1 mouse cellular context compared by ENCODE assay signal in the genomic region with DNA sequence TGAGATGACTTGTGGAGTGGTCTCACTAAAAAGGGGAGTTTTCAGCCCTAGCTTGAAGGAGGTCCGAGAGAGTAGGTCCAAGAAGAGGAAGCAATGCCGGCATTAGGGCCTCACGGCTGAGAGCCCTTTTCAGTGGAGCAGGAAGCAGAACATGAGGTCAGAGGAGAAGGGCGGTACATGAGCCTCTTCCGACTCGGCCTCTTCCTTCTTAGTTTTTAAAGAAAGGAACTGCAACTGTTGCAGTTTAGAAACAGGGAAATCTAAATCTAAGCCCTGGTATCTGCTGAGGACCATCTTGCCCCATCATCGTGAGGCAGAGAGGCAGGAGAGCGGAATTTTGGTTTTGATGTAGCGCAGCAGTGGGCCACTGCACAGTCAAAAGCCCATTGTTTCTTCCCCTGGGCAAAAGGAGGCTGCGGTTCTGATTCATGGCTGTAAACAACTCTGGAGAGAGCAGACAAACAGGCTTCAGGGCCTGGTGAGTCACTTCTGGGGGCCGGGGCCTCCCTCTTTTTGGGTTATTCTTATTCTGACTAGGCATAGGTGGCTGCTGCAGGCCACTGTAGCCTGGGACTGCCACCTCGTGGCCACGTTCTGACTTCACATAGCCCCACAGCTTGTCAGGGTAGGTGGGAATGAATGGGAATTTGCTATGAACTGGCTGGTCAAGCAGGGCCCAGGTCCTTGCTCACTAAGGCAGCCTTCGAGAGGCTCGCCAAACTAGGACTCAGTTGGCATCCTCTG.
A peak's percentile ranks its signal among the peaks of the same experiment; 100 is the strongest.
TF ChIP-seq lines count a peak whose summit lies in the region.

A gene (plus strand): TSS at position 191 of the 744 bp plus-strand sequence.

TF ChIP-seq in CH12.LX, 34 proteins besides CTCF, POLR2A, EP300 and RAD21:
- TF ChIP-seq MYC (IDR thresholded peaks at IDR 0.05; ENCODE audit: low read depth, low read length) = peak; percentile 84
- peak; percentile 56 for TF ChIP-seq MAX (IDR thresholded peaks at IDR 0.05; ENCODE audit: low read length)
- TF ChIP-seq TCF12 (IDR thresholded peaks at IDR 0.05; ENCODE audit: low read depth, low read length) = peak; percentile 27; the same call in 1 of the 2 replicates
- TF ChIP-seq JUND (conservative IDR thresholded peaks at IDR 0.05; ENCODE audit: low read depth, low read length) = peak; percentile 84
- TF ChIP-seq MAZ (IDR thresholded peaks at IDR 0.05; ENCODE audit: low read depth, low read length) = no peak
- TF ChIP-seq ELF1 (IDR thresholded peaks at IDR 0.05; ENCODE audit: low read depth, low read length) = peak; percentile 85
- TF ChIP-seq BHLHE40 (IDR thresholded peaks at IDR 0.05; ENCODE audit: low read depth, low read length) = peak; percentile 24; the same call in 1 of the 2 replicates
- peak; percentile 84; the same call in 1 of the 2 replicates for TF ChIP-seq CHD1 (IDR thresholded peaks at IDR 0.05; ENCODE audit: low read depth, low read length)
- no peak; the same call in 1 of the 2 replicates for TF ChIP-seq SIN3A (IDR thresholded peaks at IDR 0.05; ENCODE audit: low read length)
- TF ChIP-seq MAFK (IDR thresholded peaks at IDR 0.05; ENCODE audit: insufficient replicate concordance, low read length) = no peak; the same call in 1 of the 2 replicates
- TF ChIP-seq SMC3 (IDR thresholded peaks at IDR 0.05; ENCODE audit: low read depth, low read length) = peak; percentile 95
- TF ChIP-seq ZC3H11A (IDR thresholded peaks at IDR 0.05; ENCODE audit: low read depth, low read length) = peak; percentile 59
- peak; percentile 17; the same call in 1 of the 2 replicates for TF ChIP-seq MXI1 (IDR thresholded peaks at IDR 0.05; ENCODE audit: low read depth, low read length)
- TF ChIP-seq ETS1 (conservative IDR thresholded peaks at IDR 0.05; ENCODE audit: low read depth, low read length) = no peak
- no peak for TF ChIP-seq PAX5 (IDR thresholded peaks at IDR 0.05; ENCODE audit: low read length)
- TF ChIP-seq JUN (IDR thresholded peaks at IDR 0.05; ENCODE audit: insufficient read depth, low read depth, low read length) = peak; percentile 73
- TF ChIP-seq TBP (conservative IDR thresholded peaks at IDR 0.05; ENCODE audit: low read depth, low read length) = 0 out of 2 replicates have a peak, but pooled peaks have one; percentile 66
- no peak for TF ChIP-seq USF2 (conservative IDR thresholded peaks at IDR 0.05; ENCODE audit: low read depth, low read length)
- no peak for TF ChIP-seq ZMIZ1 (IDR thresholded peaks at IDR 0.05; ENCODE audit: low read depth, low read length)
- no peak; the same call in 1 of the 2 replicates for TF ChIP-seq NRF1 (IDR thresholded peaks at IDR 0.05; ENCODE audit: low read depth, low read length)
- TF ChIP-seq ZNF384 (IDR thresholded peaks at IDR 0.05; ENCODE audit: low read depth, low read length) = no peak
- peak; percentile 65; the same call in 1 of the 2 replicates for TF ChIP-seq NELFE (IDR thresholded peaks at IDR 0.05; ENCODE audit: low read depth, low read length)
- TF ChIP-seq IRF4 (IDR thresholded peaks at IDR 0.05; ENCODE audit: low read depth, low read length) = peak; percentile 98
- peak; percentile 89 for TF ChIP-seq MEF2A (IDR thresholded peaks at IDR 0.05; ENCODE audit: borderline replicate concordance, low read depth, low read length)
- TF ChIP-seq ZKSCAN1 (IDR thresholded peaks at IDR 0.05; ENCODE audit: borderline replicate concordance, low read depth, low read length) = no peak
- TF ChIP-seq POLR2AphosphoS2 (IDR thresholded peaks at IDR 0.05; ENCODE audit: low read depth, low read length) = no peak
- TF ChIP-seq UBTF (IDR thresholded peaks at IDR 0.05; ENCODE audit: low read depth, low read length) = no peak
- TF ChIP-seq HCFC1 (IDR thresholded peaks at IDR 0.05; ENCODE audit: low read depth, low read length) = peak; percentile 53; the same call in 1 of the 2 replicates
- peak; percentile 54; the same call in 1 of the 2 replicates for TF ChIP-seq RCOR1 (conservative IDR thresholded peaks at IDR 0.05; ENCODE audit: low read depth, low read length)
- TF ChIP-seq KAT2A (IDR thresholded peaks at IDR 0.05; ENCODE audit: insufficient replicate concordance, low read length) = no peak
- no peak for TF ChIP-seq GABPA (IDR thresholded peaks at IDR 0.05; ENCODE audit: insufficient replicate concordance, low read depth, low read length)
- TF ChIP-seq CHD2 (IDR thresholded peaks at IDR 0.05; ENCODE audit: low read length) = no peak; the same call in none of the 2 replicates
- no peak for TF ChIP-seq E2F4 (IDR thresholded peaks at IDR 0.05; ENCODE audit: insufficient replicate concordance, low read depth, low read length)
- TF ChIP-seq USF1 (IDR thresholded peaks at IDR 0.05; ENCODE audit: low read depth, low read length) = no peak
